Mouse (Mus musculus) adrenal gland, postnatal 14 days (tissue): ENCODE measurements around the gene Stom. TPM values are rescaled to one million over a fixed set of nuclear protein-coding genes. Genes with fewer than 3 reads are reported as not detected.
A peak's percentile ranks its signal among the peaks of the same experiment; 100 is the strongest.

ENCODE experiments used
- DNase-seq: peaks from one replicate; pipeline ENCODE4 v3.0.0; 2021; ENCODE audit warnings: mixed read lengths
- total RNA-seq: library from RNA; stranded (reverse); gene quantifications from 2 replicates; pipeline ENCODE4 v1.2.3, GENCODE M21; 2021

The Stom gene
- total RNA-seq, 1 experiment from 2014 or later = 78.7 TPM

GRCm38 (mm10) chr2:35320399-35320798 lies 16.4 kb downstream of the Stom start:
- DNase-seq = no peak

GRCm38 (mm10) chr2:35318405-35318804 lies 18.4 kb downstream of the Stom start:
- no peak for DNase-seq

GRCm38 (mm10) chr2:35317604-35318003 lies 19.2 kb downstream of the Stom start:
- no peak for DNase-seq

GRCm38 (mm10) chr2:35314300-35314699 lies 22.5 kb downstream of the Stom start:
- DNase-seq = no peak

- DNase-seq = no peak
Observed at GRCm38 (mm10) chr2:35309906-35310493, 26.8 kb downstream of the Stom start.

- DNase-seq = no peak
Observed at GRCm38 (mm10) chr2:35308166-35308565, 28.6 kb downstream of the Stom start.

- DNase-seq = no peak
Observed at GRCm38 (mm10) chr2:35302049-35302885, 34.5 kb downstream of the Stom start.

- DNase-seq = no peak
Observed at GRCm38 (mm10) chr2:35299437-35299836, 37.3 kb downstream of the Stom start.

- DNase-seq = peak; percentile 85
Observed at GRCm38 (mm10) chr2:35297703-35298332, 39.0 kb downstream of the Stom start.

- DNase-seq = no peak
Observed at GRCm38 (mm10) chr2:35293291-35293690, 43.5 kb downstream of the Stom start.

- DNase-seq = no peak
Observed at GRCm38 (mm10) chr2:35292700-35293099, 44.1 kb downstream of the Stom start.

GRCm38 (mm10) chr2:35291856-35292255 lies 44.9 kb downstream of the Stom start:
- DNase-seq = peak; percentile 64

GRCm38 (mm10) chr2:35288758-35289635 lies 47.8 kb downstream of the Stom start:
- DNase-seq = peak; percentile 86

GRCm38 (mm10) chr2:35287017-35287620 lies 49.7 kb downstream of the Stom start:
- DNase-seq = no peak

GRCm38 (mm10) chr2:35285209-35285608 lies 51.6 kb downstream of the Stom start:
- no peak for DNase-seq

GRCm38 (mm10) chr2:35283997-35284396 lies 52.8 kb downstream of the Stom start:
- DNase-seq = no peak

GRCm38 (mm10) chr2:35282214-35282613 lies 54.6 kb downstream of the Stom start:
- peak; percentile 46 for DNase-seq

- DNase-seq = no peak
Observed at GRCm38 (mm10) chr2:35280001-35280400, 56.8 kb downstream of the Stom start.

- peak; percentile 54 for DNase-seq
Observed at GRCm38 (mm10) chr2:35278371-35279210, 58.2 kb downstream of the Stom start.

GRCm38 (mm10) chr2:35277686-35278085 lies 59.1 kb downstream of the Stom start:
- DNase-seq = peak; percentile 78

GRCm38 (mm10) chr2:35273536-35273935 lies 63.2 kb downstream of the Stom start:
- peak; percentile 54 for DNase-seq
